Mouse (Mus musculus) cerebellum, adult 9-11 months (tissue): ENCODE data around the gene Spx.

Experiments
- DNase-seq: peaks from one replicate; pipeline ENCODE4 v3.0.0; 2022

Gene Spx

GRCm38 (mm10) chr6:142412906-142413491 lies at the start of gene Spx:
Gene Spx, plus strand, starts transcription at chr6:142413441.
- no peak for DNase-seq

- DNase-seq, result no peak
Observed at GRCm38 (mm10) chr6:142365742-142366472, 47.3 kb upstream of the Spx start.

- no peak for DNase-seq
Observed at GRCm38 (mm10) chr6:142366473-142367018, 46.7 kb upstream of the Spx start.

GRCm38 (mm10) chr6:142367565-142367964 lies 45.7 kb upstream of the Spx start:
- no peak for DNase-seq

- no peak for DNase-seq
Observed at GRCm38 (mm10) chr6:142369568-142369967, 43.7 kb upstream of the Spx start.

GRCm38 (mm10) chr6:142377081-142377480 lies 36.2 kb upstream of the Spx start:
- no peak for DNase-seq

- no peak for DNase-seq
Observed at GRCm38 (mm10) chr6:142378576-142379330, 34.5 kb upstream of the Spx start.

- no peak for DNase-seq
Observed at GRCm38 (mm10) chr6:142379961-142380360, 33.3 kb upstream of the Spx start.

- no peak for DNase-seq
Observed at GRCm38 (mm10) chr6:142381615-142382014, 31.6 kb upstream of the Spx start.

GRCm38 (mm10) chr6:142384521-142384920 lies 28.7 kb upstream of the Spx start:
- DNase-seq, result no peak

- DNase-seq, result no peak
Observed at GRCm38 (mm10) chr6:142386285-142387010, 26.8 kb upstream of the Spx start.

GRCm38 (mm10) chr6:142387011-142387754 lies 26.1 kb upstream of the Spx start, which contains the start of the genes Recql and Golt1b:
Gene Recql, minus strand, starts transcription at chr6:142387087.
Gene Golt1b, plus strand, starts transcription at chr6:142387221.
- peak; percentile 98 for DNase-seq

GRCm38 (mm10) chr6:142387755-142388271 lies 25.4 kb upstream of the Spx start:
- DNase-seq, result no peak

- DNase-seq, result no peak
Observed at GRCm38 (mm10) chr6:142389101-142389500, 24.1 kb upstream of the Spx start.

GRCm38 (mm10) chr6:142392312-142392711 lies 20.9 kb upstream of the Spx start:
- no peak for DNase-seq

GRCm38 (mm10) chr6:142394669-142395068 lies 18.6 kb upstream of the Spx start:
- peak; percentile 23 for DNase-seq

GRCm38 (mm10) chr6:142395756-142396155 lies 17.5 kb upstream of the Spx start:
- DNase-seq, result no peak

GRCm38 (mm10) chr6:142411140-142411539 lies 2.1 kb upstream of the Spx start:
- DNase-seq, result no peak

GRCm38 (mm10) chr6:142413845-142414244 lies 604 bp downstream of the Spx start:
- no peak for DNase-seq

- no peak for DNase-seq
Observed at GRCm38 (mm10) chr6:142414597-142414996, 1.4 kb downstream of the Spx start.

- no peak for DNase-seq
Observed at GRCm38 (mm10) chr6:142424976-142425375, 11.7 kb downstream of the Spx start.

GRCm38 (mm10) chr6:142429072-142429471 lies 15.8 kb downstream of the Spx start:
- no peak for DNase-seq
